Mouse (Mus musculus): ENCODE measurements at regions not wholly inside any gene's neighbourhood (a gene's known extent, or its start where the extent isn't known, plus 50 kb on each side); places are given as distances from the start of the nearest gene placed in this dataset.

DNA sequence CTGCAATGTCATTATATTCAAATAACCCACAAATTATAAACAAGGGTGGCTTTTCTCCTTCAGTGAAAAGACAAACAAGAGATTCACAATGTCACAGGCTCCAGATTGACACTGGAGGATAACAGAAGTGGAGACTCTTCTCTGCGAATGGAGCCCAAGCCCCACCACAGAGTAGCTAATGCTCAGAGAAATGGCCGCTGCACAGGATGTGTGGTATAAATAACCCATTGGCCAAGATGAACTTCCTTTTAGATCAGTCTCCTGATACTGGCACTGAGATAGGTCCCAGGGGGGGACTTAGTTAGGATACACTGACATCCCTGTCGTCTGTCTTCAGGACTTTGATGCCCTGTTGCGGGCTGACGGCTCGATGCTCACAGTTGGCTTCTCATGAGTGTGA lies 225.3 kb upstream of the Runx1 start:
- intact Hi-C loops (cut with DNase I) = no loop called here
- no peak for DNase-seq (ENCODE audit: low spot score in 2 of 2)

DNA sequence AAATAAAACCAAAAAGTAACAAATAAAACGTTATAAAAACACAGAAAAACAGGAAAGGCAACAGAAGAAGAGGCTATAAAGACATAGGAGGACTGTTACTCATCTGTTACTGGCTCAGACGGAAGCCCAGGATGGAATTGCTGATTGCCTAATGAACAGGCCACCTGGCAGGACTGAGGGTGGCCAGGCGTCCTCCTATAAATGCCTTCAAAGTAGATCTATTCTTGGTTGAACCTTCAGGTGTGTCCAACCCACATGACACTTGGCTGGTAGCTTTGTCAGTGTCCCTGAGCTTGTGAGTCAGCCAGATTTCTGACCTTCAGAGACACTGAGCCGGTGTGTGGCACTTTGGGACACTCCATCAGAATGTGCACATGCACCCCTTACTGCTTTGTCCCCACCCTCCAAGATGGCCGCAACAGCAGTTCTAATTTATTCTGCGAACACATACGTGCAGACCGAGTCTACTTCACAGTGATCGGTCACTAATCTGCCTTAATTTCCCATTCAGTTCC lies 222.5 kb upstream of the Runx1 start:
- intact Hi-C loops (cut with DNase I) = no loop called here
- DNase-seq (ENCODE audit: low spot score in 2 of 2) = no peak

DNA sequence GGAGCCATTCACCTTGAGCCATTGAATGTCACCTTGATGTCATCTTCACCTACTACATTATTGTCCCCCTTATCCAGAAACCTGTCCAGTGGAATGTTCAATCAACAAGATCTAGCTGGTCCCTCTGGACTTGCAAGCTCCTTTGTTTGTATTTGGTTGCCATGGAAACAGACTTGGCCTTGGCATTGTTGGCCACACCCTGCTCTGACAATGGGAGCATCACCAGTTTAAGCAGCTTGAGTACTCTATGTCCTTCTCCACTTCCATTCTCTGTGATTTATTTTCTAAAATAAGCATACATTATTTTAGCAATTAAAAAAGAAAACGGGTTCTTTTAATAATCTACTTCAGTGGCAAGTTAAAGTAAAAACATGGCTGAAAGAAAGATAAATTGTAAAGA lies 221.6 kb upstream of the Runx1 start:
- intact Hi-C loops (cut with DNase I) = no loop called here
- no peak for DNase-seq (ENCODE audit: low spot score in 2 of 2)

- intact Hi-C loops (cut with DNase I) = no loop called here
Measured at GRCm38 (mm10) chr16:93046221-93046620, 220.3 kb upstream of the Runx1 start.

DNA sequence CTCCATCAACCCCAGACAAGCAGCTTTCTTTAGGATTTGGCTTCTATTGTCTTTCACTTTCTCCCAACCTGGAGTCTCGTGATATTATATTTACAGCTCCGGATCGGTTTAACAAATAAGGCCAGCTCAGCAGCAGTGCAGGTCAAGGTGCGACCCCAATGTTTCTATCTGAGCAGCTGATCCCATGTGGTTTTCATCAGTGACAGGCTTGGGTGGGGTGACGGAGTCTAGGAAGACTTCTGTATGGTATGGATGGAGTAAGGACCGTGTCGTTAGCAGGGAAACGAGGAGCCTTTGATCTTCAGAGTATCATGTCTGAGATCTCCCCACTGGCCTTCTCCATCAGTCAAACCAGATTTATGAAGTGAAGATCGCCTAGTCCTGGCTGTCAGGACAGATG lies 217.4 kb upstream of the Runx1 start:
- intact Hi-C loops (cut with DNase I) = no loop called here
- DNase-seq (ENCODE audit: low spot score in 2 of 2) = no peak

More at GRCm38 (mm10) chr16:93046221-93046620, 220.3 kb upstream of the Runx1 start:
- no peak for DNase-seq (ENCODE audit: low spot score in 2 of 2)

GRCm38 (mm10) chr16:93042941-93043340 lies 217.0 kb upstream of the Runx1 start:
- intact Hi-C loops (cut with DNase I) = no loop called here
- no peak for DNase-seq (ENCODE audit: low spot score in 2 of 2)

DNA sequence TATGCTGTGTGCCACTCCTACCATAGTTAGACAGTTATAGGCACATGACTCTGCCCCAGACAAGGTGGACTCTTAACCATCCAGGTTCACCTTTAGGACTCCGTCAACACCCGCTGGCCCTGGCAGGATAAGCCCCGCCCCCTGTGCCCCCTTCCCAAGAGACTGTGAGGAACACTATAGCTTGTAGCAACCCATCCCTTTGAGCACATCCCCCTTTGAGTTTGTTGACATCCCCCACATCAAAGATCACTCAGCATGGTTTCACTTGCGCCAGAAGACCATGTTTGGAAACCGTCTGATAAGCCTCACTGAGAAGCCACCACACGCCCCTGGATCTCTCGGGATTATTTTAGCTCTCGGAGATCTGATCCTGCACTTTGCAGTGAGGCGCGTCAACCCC lies 216.5 kb upstream of the Runx1 start:
- intact Hi-C loops (cut with DNase I) = no loop called here

GRCm38 (mm10) chr16:93041887-93042286 lies 215.9 kb upstream of the Runx1 start:
- intact Hi-C loops (cut with DNase I) = no loop called here

More for the DNA sequence above, 216.5 kb upstream of the Runx1 start:
- no peak for DNase-seq (ENCODE audit: low spot score in 2 of 2)

GRCm38 (mm10) chr16:93041399-93041798 lies 215.4 kb upstream of the Runx1 start:
- DNase-seq (ENCODE audit: low spot score in 2 of 2) = no peak
- intact Hi-C loops (cut with DNase I) = no loop called here

More at GRCm38 (mm10) chr16:93041887-93042286, 215.9 kb upstream of the Runx1 start:
- DNase-seq (ENCODE audit: low spot score in 2 of 2) = no peak

DNA sequence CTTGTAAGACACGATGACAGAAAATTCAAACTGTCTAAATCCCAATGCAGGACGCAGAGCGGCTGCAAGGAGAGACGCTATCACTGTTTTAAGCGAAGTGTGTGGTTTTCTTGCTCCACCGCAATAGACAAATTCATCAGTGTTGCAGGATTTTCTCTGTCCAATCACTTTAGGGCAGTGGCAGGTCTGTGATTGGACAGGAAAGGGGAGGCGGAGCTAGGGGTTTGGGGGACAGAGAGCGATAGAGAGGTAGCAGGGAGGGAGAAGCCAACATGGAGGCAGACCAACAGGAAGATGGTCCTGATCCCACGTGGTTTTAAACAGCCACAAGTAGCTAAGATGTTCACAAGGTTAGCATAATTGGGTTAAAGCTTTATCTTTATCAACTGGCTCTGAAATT lies 209.7 kb upstream of the Runx1 start:
- no peak for DNase-seq (ENCODE audit: low spot score in 2 of 2)
- intact Hi-C loops (cut with DNase I) = no loop called here

DNA sequence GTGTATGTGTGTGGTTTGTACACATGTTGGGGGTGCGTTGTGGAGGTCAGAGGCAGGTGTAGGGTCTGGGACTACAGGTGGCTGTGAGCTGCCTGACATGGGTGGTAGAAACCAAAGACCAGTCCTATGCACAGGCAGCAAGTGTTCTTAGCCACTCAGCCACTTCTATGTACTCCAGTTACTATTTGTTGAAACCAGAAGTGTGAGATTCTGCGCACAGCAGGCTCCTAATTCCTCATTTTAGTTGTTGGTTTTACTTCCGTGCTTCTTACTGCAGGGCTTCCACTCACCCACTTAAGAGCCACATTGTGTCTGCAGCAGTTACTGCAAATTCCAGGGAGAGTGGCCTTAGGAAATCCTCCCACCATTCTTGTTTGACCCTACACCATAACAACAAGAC lies 208.0 kb upstream of the Runx1 start:
- DNase-seq (ENCODE audit: low spot score in 2 of 2) = no peak
- intact Hi-C loops (cut with DNase I) = no loop called here

DNA sequence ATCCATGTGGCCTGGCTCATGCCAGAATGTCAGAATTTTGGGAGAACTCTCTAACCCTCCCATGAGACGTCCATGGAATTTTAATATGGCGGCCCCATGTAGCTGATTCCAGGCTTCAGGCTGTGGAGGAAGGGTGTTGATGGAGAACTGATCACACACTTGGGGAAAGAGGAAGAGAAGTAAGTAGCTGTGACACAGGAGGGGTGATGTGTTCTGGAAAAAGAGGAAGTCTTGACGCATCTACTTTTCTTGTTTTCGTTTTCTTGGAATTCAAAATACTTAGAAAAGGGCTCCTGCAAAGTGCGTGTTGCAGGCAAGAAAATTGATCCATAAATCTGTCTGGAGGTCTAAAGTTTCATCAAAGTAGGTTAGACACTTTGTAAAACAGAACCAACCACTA lies 205.7 kb upstream of the Runx1 start:
- DNase-seq (ENCODE audit: low spot score in 2 of 2) = no peak
- intact Hi-C loops (cut with DNase I) = no loop called here

DNA sequence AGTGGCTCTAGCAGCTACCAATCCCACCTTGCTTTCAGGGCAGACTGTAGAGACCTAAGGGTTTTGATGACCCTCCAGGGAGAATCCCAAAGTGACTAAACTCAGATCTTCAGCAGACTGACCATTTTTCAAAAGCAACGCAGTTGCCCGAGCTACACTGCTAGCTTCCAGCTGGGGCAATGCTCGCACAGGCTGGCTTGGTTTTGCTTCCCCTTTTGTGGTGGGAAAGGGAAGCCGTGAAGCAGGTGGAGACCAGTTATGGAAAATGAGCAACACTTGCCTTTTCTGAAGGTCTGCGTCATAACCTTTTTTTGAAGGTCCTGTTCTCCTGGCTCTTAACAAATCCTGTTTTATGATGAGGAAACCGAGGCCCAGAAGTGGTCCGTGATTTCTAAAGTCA lies 202.7 kb upstream of the Runx1 start:
- DNase-seq (ENCODE audit: low spot score in 2 of 2) = no peak
- intact Hi-C loops (cut with DNase I) = no loop called here

- DNase-seq (ENCODE audit: low spot score in 2 of 2) = no peak
- intact Hi-C loops (cut with DNase I) = no loop called here
Measured at GRCm38 (mm10) chr16:93028016-93028415, 202.1 kb upstream of the Runx1 start.

- DNase-seq (ENCODE audit: low spot score in 2 of 2) = no peak
- intact Hi-C loops (cut with DNase I) = no loop called here
Measured at GRCm38 (mm10) chr16:93026094-93026648, 200.2 kb upstream of the Runx1 start.

DNA sequence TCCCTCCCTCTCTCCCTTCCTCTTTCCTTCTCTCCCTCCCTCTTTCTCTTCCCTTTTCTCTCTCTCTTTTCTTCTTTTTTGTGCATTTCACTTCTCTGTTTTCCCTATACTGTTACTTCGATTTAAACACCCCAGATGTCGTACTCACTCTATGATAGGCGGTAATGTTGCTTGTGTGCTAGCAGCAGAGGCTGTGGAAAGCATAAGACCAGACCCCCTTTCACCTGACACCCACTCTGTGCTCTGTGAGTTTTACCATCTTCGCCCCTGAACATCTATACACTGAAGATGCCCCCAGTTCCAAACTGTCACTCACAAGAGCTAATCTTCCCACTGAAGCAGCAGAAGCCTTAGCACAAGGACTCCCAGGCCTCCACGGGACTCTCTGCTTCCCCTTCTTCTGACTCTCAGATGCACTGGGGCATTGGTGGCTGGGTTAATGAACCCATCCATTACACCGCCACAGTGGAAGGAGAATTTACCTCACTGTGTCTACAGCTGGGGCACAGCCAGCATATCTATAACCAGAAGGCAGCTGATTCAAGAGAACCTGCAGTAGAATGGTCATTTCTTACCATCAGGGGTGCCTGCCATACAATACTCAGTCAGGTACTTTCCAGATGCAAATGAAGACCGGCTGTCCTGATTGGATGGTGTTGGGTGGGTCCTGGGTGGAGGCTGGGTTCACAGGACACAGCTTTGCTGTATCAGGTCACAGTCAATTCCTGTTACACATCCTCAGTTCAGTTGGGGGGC lies 194.0 kb upstream of the Runx1 start:
- no peak for DNase-seq (ENCODE audit: low spot score in 2 of 2)
- intact Hi-C loops (cut with DNase I) = no loop called here

DNA sequence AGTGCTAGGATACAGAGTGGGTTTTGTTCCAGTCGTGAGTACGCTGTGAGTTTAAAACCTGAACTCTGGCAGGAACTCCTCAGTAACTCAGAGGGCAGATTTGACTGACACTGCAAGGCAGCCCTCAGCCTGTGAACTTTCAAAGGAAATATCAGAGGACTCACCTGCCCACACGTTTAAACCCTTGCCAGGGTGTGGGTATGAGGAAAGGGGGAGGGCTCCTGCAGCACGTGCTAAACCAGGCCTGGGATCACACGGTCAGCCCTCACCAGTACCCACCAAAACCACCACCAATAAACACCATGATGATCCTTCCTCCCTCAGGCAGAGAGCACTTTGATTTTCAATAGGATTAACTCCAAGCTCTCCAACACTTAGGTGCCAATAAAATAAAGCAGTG lies 192.8 kb upstream of the Runx1 start:
- intact Hi-C loops (cut with DNase I) = no loop called here
- DNase-seq (ENCODE audit: low spot score in 2 of 2) = no peak

GRCm38 (mm10) chr16:93017025-93017424 lies 191.1 kb upstream of the Runx1 start:
- intact Hi-C loops (cut with DNase I) = no loop called here
- no peak for DNase-seq (ENCODE audit: low spot score in 2 of 2)

DNA sequence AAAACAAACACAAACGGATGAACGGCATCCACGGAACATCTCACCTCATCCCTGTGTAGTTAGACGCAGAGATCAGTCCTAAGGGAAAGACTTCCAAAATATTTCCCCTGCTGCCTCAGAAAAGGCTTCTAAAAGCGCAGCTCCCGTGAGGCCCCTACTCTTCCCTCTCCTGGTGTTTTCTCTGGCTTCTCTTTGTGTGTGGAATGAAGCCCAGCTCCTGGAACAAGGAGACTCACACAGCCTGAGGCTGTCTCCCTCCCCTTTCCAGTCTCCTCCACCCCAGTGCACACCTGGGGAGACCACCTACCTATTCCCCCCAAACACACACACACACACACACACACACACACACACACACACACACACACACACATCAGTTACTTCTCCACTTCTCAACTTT lies 189.7 kb upstream of the Runx1 start:
- no peak for DNase-seq (ENCODE audit: low spot score in 2 of 2)
- intact Hi-C loops (cut with DNase I) = no loop called here

- intact Hi-C loops (cut with DNase I) = no loop called here
Measured at GRCm38 (mm10) chr16:93014991-93015390, 189.0 kb upstream of the Runx1 start.

DNA sequence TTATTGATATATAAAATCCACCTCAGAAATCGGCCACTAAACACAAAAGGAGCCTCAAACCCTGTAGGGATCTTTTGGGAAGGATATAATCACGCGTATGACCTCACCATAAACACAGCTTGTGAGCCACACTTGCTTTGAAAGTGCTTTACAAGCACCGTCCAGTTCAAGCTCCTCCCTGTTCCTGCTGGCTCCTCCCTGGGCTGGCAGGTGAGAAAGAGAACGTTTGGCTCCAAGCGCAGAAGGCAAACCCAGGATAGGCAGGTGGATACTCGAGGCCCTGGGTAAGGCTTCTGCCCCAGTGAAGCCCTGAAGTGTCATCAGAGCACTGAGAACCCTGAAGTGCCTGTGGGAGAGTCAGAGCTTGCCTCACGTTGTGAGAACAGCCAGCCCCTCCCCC lies 187.9 kb upstream of the Runx1 start:
- intact Hi-C loops (cut with DNase I) = no loop called here
- no peak for DNase-seq (ENCODE audit: low spot score in 2 of 2)

More at GRCm38 (mm10) chr16:93014991-93015390, 189.0 kb upstream of the Runx1 start:
- no peak for DNase-seq (ENCODE audit: low spot score in 2 of 2)
